Mouse (Mus musculus) adrenal gland, postnatal 0 days (tissue): ENCODE measurements around the gene Gm21488. TPM values are rescaled to one million over a fixed set of nuclear protein-coding genes. Genes with fewer than 3 reads are reported as not detected.

Experiments
- polyA plus RNA-seq: library from polyadenylated mRNA; unstranded; fragments of >200 nt; fragmentation: Nextera tagmentation; extraction: Ambion mirVana; gene quantifications from 2 replicates; pipeline ENCODE4 v1.2.1, GENCODE M21; 2015

Gm21488 gene
- polyA plus RNA-seq = not detected in 2 replicates

DNA sequence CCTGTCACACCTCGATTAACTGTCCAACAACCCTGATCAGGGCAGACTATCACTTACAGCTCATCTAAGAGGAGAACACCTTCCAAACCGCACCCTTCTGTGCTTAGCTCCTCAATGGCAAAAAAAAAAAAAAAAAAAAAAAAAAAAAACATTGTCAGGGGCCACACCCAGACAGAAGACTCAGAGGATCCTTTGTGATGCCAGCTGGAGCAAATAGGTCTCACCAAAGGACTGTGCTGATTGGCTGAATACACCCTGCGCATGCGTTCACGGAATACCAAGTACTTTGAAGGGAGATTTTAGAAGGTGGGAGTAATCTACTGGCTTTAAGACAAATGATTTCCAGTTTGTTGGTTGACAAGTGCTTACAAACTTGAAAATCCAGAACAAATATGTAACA is at the start of gene Gm21488:
Gm21488 (minus strand) TSS at position 101 of the 400 bp plus-strand sequence.

